Mouse (Mus musculus) spleen, adult 2 months (tissue): ENCODE results near the gene Guca1a.

Source experiments
- CTCF ChIP-seq: fragments of 200-500 bp; IDR thresholded peaks from 2 replicates; pipeline ENCODE4 v1.5.1; 2011; ENCODE audit warnings: mild to moderate bottlenecking, inconsistent platforms; ENCODE audit not compliant: insufficient read depth, insufficient read length, insufficient replicate concordance; ENCODE audit errors: extremely low read depth
- POLR2A ChIP-seq: fragments of 200-500 bp; IDR thresholded peaks from 2 replicates; pipeline ENCODE4 v1.6.1; 2011; ENCODE audit warnings: low read depth, low read length, inconsistent platforms

DNA sequence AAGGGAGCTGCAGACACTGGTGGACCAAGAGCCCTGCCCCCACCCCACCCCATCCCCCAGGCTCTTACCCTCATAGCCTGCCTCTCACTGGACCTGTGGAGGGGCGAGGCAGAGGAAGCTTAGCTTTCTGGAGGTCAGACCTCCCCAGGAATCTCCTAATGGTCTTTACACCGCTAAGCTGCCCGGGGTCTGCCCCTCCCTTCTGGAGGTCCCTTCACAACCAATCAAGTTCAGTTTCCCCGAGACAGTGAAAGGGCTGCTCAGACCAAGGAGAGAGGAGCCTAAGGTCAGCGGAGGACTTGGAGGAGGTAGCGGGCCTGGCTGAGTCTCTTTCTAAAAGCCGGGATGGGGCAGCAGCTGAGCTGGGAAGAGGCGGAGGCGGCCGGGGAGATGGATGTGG is 15.2 kb downstream of the Guca1a start, which contains the start of gene Guca1b:
- TF ChIP-seq POLR2A: no peak
- TF ChIP-seq CTCF: no peak
